Mouse (Mus musculus) heart, embryonic 10.5 days (tissue): ENCODE data around the gene Myo6. TPM values are rescaled to one million over a fixed set of nuclear protein-coding genes. Genes with fewer than 3 reads are reported as not detected.

Source experiments
- DNase-seq: peaks from one replicate; pipeline ENCODE4 v3.0.0-alpha.2; 2017; ENCODE audit warnings: low spot score
- H3K27ac ChIP-seq: fragments of 300-500 bp; sonication (generic); 2 replicates; pipeline ENCODE4 v1.5.1; 2016; ENCODE audit warnings: mild to moderate bottlenecking
- H3K27me3 ChIP-seq: fragments of 300-500 bp; sonication (generic); 2 replicates; pipeline ENCODE4 v1.6.1; 2016; ENCODE audit warnings: mild to moderate bottlenecking; ENCODE audit not compliant: poor library complexity, insufficient read depth, severe bottlenecking
- H3K36me3 ChIP-seq: fragments of 300-500 bp; sonication (generic); 2 replicates; pipeline ENCODE4 v1.6.1; 2016; ENCODE audit warnings: mild to moderate bottlenecking, moderate library complexity
- H3K4me1 ChIP-seq: fragments of 300-500 bp; sonication (generic); 2 replicates; pipeline ENCODE4 v1.6.1; 2016; ENCODE audit warnings: mild to moderate bottlenecking
- H3K4me3 ChIP-seq: fragments of 300-500 bp; sonication (generic); 2 replicates; pipeline ENCODE4 v1.5.1; 2016; ENCODE audit warnings: mild to moderate bottlenecking, moderate library complexity
- H3K9me3 ChIP-seq: fragments of 300-500 bp; sonication (generic); 2 replicates; pipeline ENCODE4 v1.6.1; 2016; ENCODE audit warnings: mild to moderate bottlenecking, moderate library complexity
- WGBS: fragments of 180-500 bp; shearing (Covaris S2); methylation state at CpG from one replicate; pipeline ENCODE4 v1.1.7; 2016; 5-methylcytosine and 5-hydroxymethylcytosine counted together
- polyA plus RNA-seq: library from polyadenylated mRNA; unstranded; fragments of >200 nt; fragmentation: Nextera tagmentation; extraction: Ambion mirVana; gene quantifications from 2 replicates; pipeline ENCODE4 v1.2.1, GENCODE M21; 2016

Myo6 gene
- polyA plus RNA-seq, 1 experiment from 2014 or later: 9.8 TPM

DNA sequence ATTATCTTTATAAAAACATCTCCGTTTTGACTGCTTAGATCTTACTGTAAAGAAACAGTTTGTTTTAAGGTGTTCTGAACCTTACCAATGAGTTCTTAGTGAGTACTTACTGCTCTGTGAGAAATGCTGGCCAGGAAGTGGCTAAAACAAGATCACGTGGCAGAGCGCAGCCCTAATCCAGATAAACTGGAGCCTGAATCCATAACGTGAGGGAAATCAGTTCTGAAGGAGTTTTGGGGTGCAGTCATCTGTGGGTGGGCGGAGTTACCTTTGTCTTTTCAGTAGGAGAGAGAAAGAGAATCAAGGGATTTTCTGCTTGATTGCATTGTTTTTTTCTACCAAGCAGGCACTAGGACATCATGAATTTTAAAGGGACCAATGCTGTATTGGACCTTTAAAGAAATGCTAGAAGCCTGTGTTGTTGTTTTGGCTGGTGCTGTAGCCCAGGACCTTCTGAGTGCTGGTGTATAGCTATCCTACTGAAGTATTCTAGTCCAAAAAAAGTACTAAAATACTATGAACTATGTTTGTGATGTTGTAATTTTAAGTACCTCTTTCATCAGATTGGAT is 23.6 kb downstream of the Myo6 start:
- DNase-seq: no peak
- Histone ChIP-seq H3K4me3 (no peak overlapping the region), H3K27ac (no peak overlapping the region), H3K4me1 (peaks cover 26% of the 10 kb centered on the region), H3K36me3 (no peaks in the 10 kb centered on the region), H3K27me3 (no peaks in the 10 kb centered on the region), H3K9me3 (no peaks in the 10 kb centered on the region)
- 57% methylated on average over 5 of the region's 5 CpGs for WGBS

DNA sequence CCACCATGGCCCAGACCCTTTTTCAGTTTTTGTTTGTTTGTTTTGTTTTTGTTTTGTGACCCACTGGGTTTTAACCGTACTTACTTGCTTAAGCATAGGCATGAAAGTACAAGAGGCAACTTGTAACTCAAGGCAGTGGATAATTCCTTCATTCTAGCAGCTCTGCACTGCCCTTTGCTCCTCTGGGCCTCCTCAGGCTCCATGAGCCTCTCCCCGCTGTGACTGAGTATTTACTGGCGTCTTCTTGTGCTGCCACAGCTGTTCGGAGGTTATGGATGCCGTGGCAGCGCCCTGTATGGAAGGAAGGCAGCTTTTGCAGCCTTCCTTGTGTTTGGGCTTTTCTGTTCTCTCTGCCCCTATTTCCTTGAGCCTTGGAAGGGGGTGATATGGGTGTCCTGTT is 26.4 kb downstream of the Myo6 start:
- no peaks in the 10 kb centered on the region for H3K27me3 ChIP-seq
- H3K4me1 ChIP-seq: peaks cover 26% of the 10 kb centered on the region
- H3K27ac ChIP-seq: no peak overlapping the region
- no peaks in the 10 kb centered on the region for H3K36me3 ChIP-seq
- DNase-seq: no peak
- 81% methylated on average over 6 of the region's 6 CpGs for WGBS
- H3K9me3 ChIP-seq: no peaks in the 10 kb centered on the region
- H3K4me3 ChIP-seq: no peak overlapping the region

DNA sequence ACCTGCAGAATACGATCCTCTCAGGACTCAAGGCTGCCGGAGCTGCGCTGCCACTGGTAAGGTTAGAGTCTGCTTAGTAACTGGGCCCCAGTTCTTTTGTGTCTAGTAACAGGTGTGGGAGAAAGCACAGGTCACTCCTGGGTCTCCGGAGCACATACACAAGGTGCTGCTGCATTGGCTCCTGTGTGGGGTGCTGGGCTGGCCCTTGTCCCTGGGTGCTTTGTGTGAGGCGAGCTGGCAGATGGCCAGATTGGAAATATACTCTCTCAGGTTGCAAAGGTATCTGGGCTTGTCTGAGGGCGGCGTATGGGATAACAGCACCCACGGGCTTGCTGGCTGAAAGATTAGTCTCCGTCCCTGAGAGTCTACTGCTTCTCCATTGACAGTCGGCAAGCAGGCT is 27.5 kb downstream of the Myo6 start:
- no peaks in the 10 kb centered on the region for H3K9me3 ChIP-seq
- H3K27ac ChIP-seq: peak overlapping the region; percentile 42; the same call in 1 of the 2 replicates
- no peak overlapping the region for H3K4me3 ChIP-seq
- H3K36me3 ChIP-seq: no peaks in the 10 kb centered on the region
- 63% methylated on average over 10 of the region's 10 CpGs for WGBS
- DNase-seq: no peak
- no peaks in the 10 kb centered on the region for H3K27me3 ChIP-seq
- H3K4me1 ChIP-seq: peaks cover 31% of the 10 kb centered on the region

DNA sequence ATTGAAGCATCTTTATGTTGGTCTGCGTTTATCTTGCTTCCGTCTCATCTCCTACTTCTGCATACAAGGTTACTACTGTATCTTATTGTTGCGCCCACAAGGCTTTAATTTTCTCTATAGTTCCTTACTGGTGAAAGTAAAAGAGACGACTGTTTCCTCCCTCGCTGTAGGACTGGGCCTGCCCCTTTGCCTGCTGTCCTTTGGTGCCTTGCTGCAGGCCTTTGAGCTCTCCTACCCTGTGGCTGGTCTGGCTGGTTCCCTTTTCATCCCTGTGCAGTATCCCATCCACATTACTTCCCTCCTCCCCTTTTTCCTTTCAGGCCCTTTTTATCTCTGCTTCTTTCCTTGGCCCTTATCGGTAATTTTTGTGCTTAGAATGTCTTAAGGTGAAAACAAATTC is 29.6 kb downstream of the Myo6 start:
- WGBS: 52% methylated on average over 6 of the region's 6 CpGs
- H3K27ac ChIP-seq: no peak overlapping the region
- no peak for DNase-seq

DNA sequence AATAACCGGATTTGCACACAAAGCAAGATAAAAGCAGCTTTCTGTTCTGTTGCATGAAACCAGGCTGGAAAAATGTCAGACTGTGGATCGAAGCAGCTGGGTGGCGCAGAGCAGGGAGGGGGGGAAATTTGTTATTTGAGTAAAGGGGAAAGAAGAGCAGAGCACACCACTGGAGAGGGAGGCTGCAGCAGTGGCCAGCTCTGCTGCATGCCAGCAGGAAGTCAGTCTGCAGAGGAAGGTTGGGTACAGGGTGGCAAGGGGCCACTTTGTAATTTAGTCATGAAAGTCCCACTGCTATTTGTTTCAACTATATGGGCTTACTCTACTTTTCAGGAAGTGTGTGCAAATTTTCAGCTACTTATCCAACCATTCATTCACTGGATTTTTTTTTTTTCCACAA is 31.3 kb downstream of the Myo6 start:
- Histone ChIP-seq H3K27ac (no peak overlapping the region), H3K36me3 (no peaks in the 10 kb centered on the region), H3K27me3 (no peaks in the 10 kb centered on the region), H3K4me3 (no peak overlapping the region), H3K9me3 (no peaks in the 10 kb centered on the region), H3K4me1 (peaks cover 30% of the 10 kb centered on the region)
- DNase-seq: no peak
- WGBS: 72% methylated on average over 3 of the region's 3 CpGs

More for the DNA sequence above, 29.6 kb downstream of the Myo6 start:
- Histone ChIP-seq H3K4me1 (peaks cover 31% of the 10 kb centered on the region), H3K36me3 (no peaks in the 10 kb centered on the region), H3K9me3 (no peaks in the 10 kb centered on the region), H3K4me3 (no peak overlapping the region), H3K27me3 (no peaks in the 10 kb centered on the region)

DNA sequence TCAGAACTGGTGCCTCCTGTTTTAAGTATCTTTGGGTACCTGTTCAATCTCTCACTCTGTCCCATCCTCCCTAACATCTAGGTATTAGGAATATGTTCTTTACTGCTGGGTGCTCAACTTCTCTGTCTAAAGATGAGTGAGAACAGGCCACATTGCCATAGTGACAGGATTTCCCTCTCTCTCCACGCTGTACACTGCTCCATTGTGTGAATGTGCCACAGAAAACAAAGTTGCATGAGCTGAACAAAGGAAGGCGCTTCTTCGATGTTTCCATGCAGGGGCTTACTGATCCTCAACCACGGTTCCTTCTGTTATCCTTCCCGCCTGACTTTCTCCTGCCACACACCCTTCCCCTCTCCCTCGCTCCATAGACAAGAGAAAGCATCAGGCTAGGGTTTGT is 32.4 kb downstream of the Myo6 start:
- Histone ChIP-seq H3K36me3 (no peaks in the 10 kb centered on the region), H3K4me3 (no peak overlapping the region), H3K9me3 (no peaks in the 10 kb centered on the region), H3K4me1 (peaks cover 28% of the 10 kb centered on the region), H3K27me3 (no peaks in the 10 kb centered on the region), H3K27ac (no peak overlapping the region)
- whole genome bisulfite sequencing: 70% methylated on average over 6 of the region's 6 CpGs
- DNase-seq: no peak

DNA sequence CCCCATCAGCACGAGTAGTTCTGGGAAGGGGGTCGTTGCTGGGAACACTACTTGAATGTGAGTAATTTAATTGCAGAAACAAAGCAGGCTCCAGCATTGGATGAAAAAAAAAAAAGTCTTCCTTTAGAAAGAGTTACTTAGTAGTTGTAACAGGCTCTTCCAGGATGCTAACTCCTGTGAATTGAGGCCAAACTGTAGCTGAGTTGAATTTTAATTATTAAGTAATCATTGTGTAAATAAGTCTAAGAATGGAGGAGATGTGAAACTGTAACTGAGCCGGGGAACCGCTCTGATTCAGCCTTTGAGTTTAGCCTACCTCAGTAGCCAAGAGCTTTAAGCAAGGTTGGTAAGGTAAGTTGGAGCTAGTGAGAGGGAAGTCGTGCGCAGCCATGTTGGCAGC is 36.0 kb downstream of the Myo6 start:
- H3K36me3 ChIP-seq: no peaks in the 10 kb centered on the region
- H3K9me3 ChIP-seq: no peaks in the 10 kb centered on the region
- 81% methylated on average over 6 of the region's 6 CpGs for WGBS
- H3K27ac ChIP-seq: no peak overlapping the region
- DNase-seq: no peak
- H3K27me3 ChIP-seq: no peaks in the 10 kb centered on the region
- no peak overlapping the region for H3K4me3 ChIP-seq
- peaks cover 15% of the 10 kb centered on the region for H3K4me1 ChIP-seq

DNA sequence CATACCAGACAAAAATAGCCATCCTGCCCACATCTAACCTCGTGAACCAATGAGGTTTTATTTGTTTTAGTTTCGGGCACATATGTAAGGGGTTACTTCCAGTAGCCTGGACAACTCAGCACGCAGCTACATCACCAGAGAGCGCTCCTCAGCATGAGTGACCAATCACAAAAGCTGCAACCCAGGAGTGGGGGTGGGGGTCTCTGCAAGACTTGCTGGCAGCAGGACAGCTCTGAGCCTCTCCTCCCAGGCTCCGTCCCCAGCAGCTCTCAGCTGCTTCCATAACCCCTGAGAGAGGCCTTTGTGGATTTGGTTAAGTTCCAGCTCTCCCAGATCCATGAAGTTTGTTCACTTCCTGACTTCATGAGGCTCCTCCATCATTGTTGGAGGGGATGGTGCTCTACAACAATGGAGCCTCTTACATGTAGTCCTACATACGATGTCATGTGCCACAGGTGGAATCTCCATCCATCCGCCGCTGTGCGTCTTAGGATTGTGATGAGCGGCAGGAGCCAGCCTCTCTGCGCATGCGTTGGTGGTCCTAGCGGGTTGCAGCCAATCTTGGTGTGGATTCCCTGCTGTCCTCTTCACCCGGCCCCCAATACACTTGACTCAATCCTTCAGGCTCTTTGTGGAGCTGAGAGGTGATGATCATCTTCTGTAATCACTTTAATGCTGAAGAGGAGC is 37.7 kb downstream of the Myo6 start:
- H3K4me3 ChIP-seq: no peak overlapping the region
- H3K4me1 ChIP-seq: peaks cover 7% of the 10 kb centered on the region; the same call in 1 of the 2 replicates
- WGBS: 79% methylated on average over 14 of the region's 14 CpGs
- H3K36me3 ChIP-seq: no peaks in the 10 kb centered on the region
- no peak overlapping the region for H3K27ac ChIP-seq
- no peaks in the 10 kb centered on the region for H3K9me3 ChIP-seq
- H3K27me3 ChIP-seq: no peaks in the 10 kb centered on the region
- no peak for DNase-seq

DNA sequence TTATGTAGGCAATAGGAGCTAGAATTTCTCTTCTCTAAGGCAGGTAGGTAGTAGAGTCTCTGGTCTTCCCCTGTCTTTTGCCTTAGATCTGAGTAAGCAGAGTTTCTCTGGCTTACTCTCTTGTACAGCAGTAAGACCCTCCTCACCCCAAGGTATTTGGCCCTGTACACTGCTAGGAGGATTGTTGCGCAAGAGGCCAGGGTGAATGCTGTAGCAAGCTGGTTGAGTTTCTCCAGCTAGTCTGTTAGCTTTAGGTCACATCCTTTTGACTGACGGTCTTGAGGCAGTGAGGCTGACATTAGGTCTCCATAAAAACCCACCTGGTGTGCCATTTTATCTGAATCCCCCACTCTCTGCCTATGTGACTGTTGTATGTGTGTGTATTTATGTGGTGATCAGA is 43.9 kb downstream of the Myo6 start:
- Histone ChIP-seq H3K4me1 (peaks cover 7% of the 10 kb centered on the region), H3K9me3 (no peaks in the 10 kb centered on the region), H3K27me3 (no peaks in the 10 kb centered on the region), H3K4me3 (no peak overlapping the region), H3K27ac (no peak overlapping the region), H3K36me3 (no peaks in the 10 kb centered on the region)
- 94% methylated on average over 2 of the region's 2 CpGs for WGBS
- no peak for DNase-seq

DNA sequence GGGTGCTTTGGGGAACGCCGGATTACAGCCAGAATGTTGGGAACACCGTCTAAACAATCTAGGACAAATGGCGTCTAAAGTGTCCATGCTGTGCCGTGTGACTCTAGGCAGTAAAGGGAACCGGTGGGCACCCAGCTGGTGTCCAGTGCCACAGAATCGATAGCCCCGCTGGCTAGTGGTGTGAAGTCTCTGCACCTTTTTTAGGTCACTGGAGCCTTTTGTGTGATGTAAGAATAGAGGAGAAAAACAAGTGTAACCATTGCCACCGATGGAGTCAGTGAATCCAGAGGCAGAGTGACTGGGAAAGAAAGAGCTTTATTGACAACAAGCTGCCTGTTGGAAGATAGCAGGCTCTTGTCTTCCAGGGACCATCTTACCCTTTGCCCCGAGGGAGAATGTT is 44.6 kb downstream of the Myo6 start:
- H3K4me3 ChIP-seq: no peak overlapping the region
- H3K27me3 ChIP-seq: no peaks in the 10 kb centered on the region
- H3K36me3 ChIP-seq: no peaks in the 10 kb centered on the region
- H3K27ac ChIP-seq: no peak overlapping the region
- DNase-seq: no peak
- H3K9me3 ChIP-seq: no peaks in the 10 kb centered on the region
- WGBS: 81% methylated on average over 10 of the region's 10 CpGs
- H3K4me1 ChIP-seq: peaks cover 13% of the 10 kb centered on the region

DNA sequence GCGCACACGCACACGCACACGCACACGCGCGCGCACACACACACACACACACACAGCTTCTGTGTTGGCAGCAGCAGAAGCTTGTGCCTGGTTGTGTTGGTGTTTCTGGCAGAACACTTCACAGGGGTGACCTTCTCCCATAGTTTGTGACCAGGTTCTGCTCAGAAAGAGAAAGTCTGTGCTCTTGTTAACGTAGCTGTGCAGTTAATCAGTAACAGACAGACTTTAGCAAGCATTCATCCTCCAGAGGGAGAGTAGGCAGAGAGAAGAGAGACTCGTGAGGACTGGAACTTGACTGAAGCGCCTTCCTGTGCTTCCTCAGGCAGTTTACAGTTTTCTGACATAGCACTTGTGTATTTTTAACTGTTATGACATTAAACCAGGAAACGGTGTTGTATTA is 45.3 kb downstream of the Myo6 start:
- no peaks in the 10 kb centered on the region for H3K9me3 ChIP-seq
- WGBS: 69% methylated on average over 12 of the region's 12 CpGs
- DNase-seq: no peak
- H3K27ac ChIP-seq: no peak overlapping the region
- H3K27me3 ChIP-seq: no peaks in the 10 kb centered on the region
- no peak overlapping the region for H3K4me3 ChIP-seq
- H3K4me1 ChIP-seq: peaks cover 13% of the 10 kb centered on the region
- H3K36me3 ChIP-seq: no peaks in the 10 kb centered on the region

DNA sequence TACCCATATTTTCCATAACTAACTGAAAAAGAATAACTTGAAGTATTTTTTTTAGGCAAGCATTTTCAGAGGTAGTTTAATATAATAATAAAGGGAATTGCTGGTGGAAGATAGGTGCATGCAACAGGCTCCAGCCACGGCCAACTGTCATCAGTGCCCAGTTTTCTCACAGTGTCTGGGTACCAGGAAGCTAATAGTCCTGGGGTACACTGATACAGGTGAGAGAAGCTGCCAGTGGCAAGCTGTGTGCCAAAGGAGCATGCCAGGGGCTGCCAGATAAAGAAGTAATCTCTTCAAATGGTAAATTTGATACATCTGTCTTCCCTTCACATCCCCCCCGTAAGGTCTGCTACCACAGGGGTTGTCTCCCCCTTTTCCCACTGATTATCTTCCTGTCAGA is 48.6 kb downstream of the Myo6 start:
- Histone ChIP-seq H3K4me1 (peaks cover 13% of the 10 kb centered on the region), H3K9me3 (no peaks in the 10 kb centered on the region), H3K4me3 (no peak overlapping the region), H3K36me3 (no peaks in the 10 kb centered on the region), H3K27ac (no peak overlapping the region), H3K27me3 (no peaks in the 10 kb centered on the region)
- DNase-seq: no peak
- 79% methylated on average over 2 of the region's 2 CpGs for WGBS

DNA sequence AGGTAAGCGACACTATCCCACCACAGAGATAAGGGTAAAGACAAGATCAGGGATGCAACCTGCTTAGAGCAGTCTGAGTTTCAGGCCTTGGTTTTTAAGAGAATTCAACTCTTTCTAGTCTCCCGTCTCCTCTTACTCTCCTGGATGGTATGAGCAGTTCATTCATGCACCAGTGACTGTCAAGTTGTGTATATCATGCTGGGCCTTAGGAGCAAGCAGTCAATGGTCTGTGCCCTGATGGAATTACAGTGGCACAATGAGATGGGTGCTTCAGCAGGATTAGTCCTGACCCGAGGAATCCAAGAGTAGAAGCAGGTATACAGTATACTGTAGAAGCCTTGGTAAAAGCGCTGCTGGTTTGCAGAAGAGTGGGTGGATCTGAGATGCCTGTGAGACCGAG is 50.7 kb downstream of the Myo6 start:
- Histone ChIP-seq H3K27ac (no peak overlapping the region), H3K9me3 (no peaks in the 10 kb centered on the region), H3K4me3 (no peak overlapping the region), H3K36me3 (no peaks in the 10 kb centered on the region), H3K27me3 (no peaks in the 10 kb centered on the region), H3K4me1 (peaks cover 8% of the 10 kb centered on the region)
- 79% methylated on average over 5 of the region's 5 CpGs for WGBS
- DNase-seq: no peak
